Mouse (Mus musculus): ENCODE measurements around the gene Cdk2ap2.

- TF ChIP-seq POLR2A (IDR thresholded peaks at IDR 0.05; ENCODE audit: low read depth, low read length) (no peak), CTCF (IDR thresholded peaks at IDR 0.05; ENCODE audit: extremely low read depth, insufficient read depth, insufficient read length, insufficient replicate concordance) (no peak)
Observed at GRCm38 (mm10) chr19:4108535-4108934, 11.6 kb downstream of the Cdk2ap2 start.
